Mouse (Mus musculus) liver, postnatal 0 days (tissue): ENCODE results near the gene Hist1h3b. TPM values are rescaled to one million over a fixed set of nuclear protein-coding genes. Genes with fewer than 3 reads are reported as not detected.

ENCODE experiments used
- ATAC-seq: fragments of 200-750 bp; cut with Nextera tagmentation; 2 replicates; pipeline ENCODE4 v1.8.0; 2017; ENCODE audit warnings: mild to moderate bottlenecking, moderate library complexity
- DNase-seq: peaks from one replicate; pipeline ENCODE4 v3.0.0-alpha.2; 2016
- H3K27ac ChIP-seq: fragments of 300-500 bp; sonication (generic); 2 replicates; pipeline ENCODE4 v1.5.1; 2014; ENCODE audit warnings: antibody characterized with exemption, moderate library complexity, mild to moderate bottlenecking, low read depth
- H3K27me3 ChIP-seq: fragments of 300-500 bp; sonication (generic); 2 replicates; pipeline ENCODE4 v1.6.1; 2014; ENCODE audit warnings: low read length, control low read depth, mixed read lengths; ENCODE audit not compliant: insufficient read depth
- H3K36me3 ChIP-seq: fragments of 300-500 bp; sonication (generic); replicated peaks from 2 replicates; pipeline ENCODE4 v1.6.1; 2014; ENCODE audit warnings: mild to moderate bottlenecking, control low read depth, low read length, moderate library complexity, mixed read lengths; ENCODE audit not compliant: insufficient read depth
- H3K4me1 ChIP-seq: fragments of 300-500 bp; sonication (generic); 2 replicates; pipeline ENCODE4 v1.6.1; 2014; ENCODE audit warnings: antibody characterized with exemption, mild to moderate bottlenecking, control low read depth; ENCODE audit not compliant: insufficient read depth
- H3K4me2 ChIP-seq: fragments of 300-500 bp; sonication (generic); 2 replicates; pipeline ENCODE4 v1.6.1; 2014; ENCODE audit warnings: low read depth, mild to moderate bottlenecking, low read length, moderate library complexity, mixed read lengths
- H3K4me3 ChIP-seq: fragments of 300-500 bp; sonication (generic); 2 replicates; pipeline ENCODE4 v1.5.1; 2014; ENCODE audit warnings: low read depth, low read length
- H3K9ac ChIP-seq: fragments of 300-500 bp; sonication (generic); replicated peaks from 2 replicates; pipeline ENCODE4 v1.6.1; 2014; ENCODE audit warnings: mild to moderate bottlenecking, moderate library complexity
- H3K9me3 ChIP-seq: fragments of 300-500 bp; sonication (generic); 2 replicates; pipeline ENCODE4 v1.6.1; 2016; ENCODE audit warnings: mild to moderate bottlenecking, control low read depth, low read length, mixed read lengths
- CTCF ChIP-seq: sonication (generic); IDR thresholded peaks from 2 replicates; pipeline ENCODE4 v1.5.1; 2016; ENCODE audit warnings: antibody characterized with exemption, low read depth
- EP300 ChIP-seq: IDR thresholded peaks from 2 replicates; pipeline ENCODE4 v1.6.1; 2016; ENCODE audit warnings: antibody characterized with exemption, low read depth, mild to moderate bottlenecking
- WGBS: fragments of 180-500 bp; shearing (Covaris S2); extraction: QIAGEN DNeasy Blood & Tissue Kit; methylation state at CpG from one replicate; pipeline ENCODE4 v1.1.7; 2014; ENCODE audit not compliant: insufficient replicate concordance; 5-methylcytosine and 5-hydroxymethylcytosine counted together
- polyA plus RNA-seq: library from polyadenylated mRNA; unstranded; fragments of >200 nt; fragmentation: Nextera tagmentation; extraction: Ambion mirVana; gene quantifications from 2 replicates; pipeline ENCODE4 v1.2.1, GENCODE M21; 2015

Gene Hist1h3b
- polyA plus RNA-seq, 1 experiment from 2014 or later = 16.0 TPM

- Histone ChIP-seq H3K9ac (peak overlapping the region; percentile 56), H3K4me3 (peak overlapping the region; percentile 39), H3K27me3 (no peaks in the 10 kb centered on the region), H3K4me1 (peaks cover 11% of the 10 kb centered on the region), H3K27ac (peak overlapping the region; percentile 92), H3K36me3 (no peaks in the 10 kb centered on the region), H3K4me2 (peak overlapping the region; percentile 75), H3K9me3 (no peaks in the 10 kb centered on the region)
- 1% methylated on average over 12 of the region's 23 CpGs for WGBS
- DNase-seq (peak; percentile 67), ATAC-seq (no peak)
- no peak for TF ChIP-seq CTCF
- no peak; the same call in 1 of the 2 replicates for TF ChIP-seq EP300
These were observed 5.2 kb downstream of the Hist1h3b start for GRCm38 (mm10) chr13:23757211-23757773.

DNA sequence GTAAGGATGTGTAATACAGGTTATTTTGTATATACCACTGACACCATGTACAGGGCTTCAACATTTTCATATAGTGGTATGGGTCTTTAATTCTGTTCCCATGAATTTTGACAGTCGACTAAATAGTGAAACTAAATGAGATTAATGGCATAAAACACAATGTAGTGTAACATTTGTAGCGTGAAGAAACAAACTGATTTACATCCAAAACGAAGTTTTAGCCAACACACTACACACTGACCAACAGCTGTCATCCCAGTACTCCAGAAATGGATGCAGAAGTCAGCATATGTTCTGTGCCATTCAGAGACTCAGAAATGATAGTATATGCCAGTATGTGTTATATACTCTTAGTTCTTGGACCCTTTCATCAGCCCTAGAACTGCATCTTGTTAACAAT is 5.9 kb downstream of the Hist1h3b start:
- H3K9me3 ChIP-seq = no peaks in the 10 kb centered on the region
- peak overlapping the region; percentile 75 for H3K4me2 ChIP-seq
- H3K9ac ChIP-seq = no peak overlapping the region
- ATAC-seq (no peak), DNase-seq (no peak)
- peaks cover 14% of the 10 kb centered on the region for H3K4me1 ChIP-seq
- peak overlapping the region; percentile 92 for H3K27ac ChIP-seq
- no peak overlapping the region for H3K4me3 ChIP-seq
- no peaks in the 10 kb centered on the region for H3K36me3 ChIP-seq
- 47% methylated on average over 3 of the region's 3 CpGs for WGBS
- no peaks in the 10 kb centered on the region for H3K27me3 ChIP-seq
- TF ChIP-seq CTCF = no peak
- no peak for TF ChIP-seq EP300

- H3K4me2 ChIP-seq = peak overlapping the region; percentile 84; the same call in 1 of the 2 replicates
These were observed 7.2 kb downstream of the Hist1h3b start for GRCm38 (mm10) chr13:23759251-23759771.

DNA sequence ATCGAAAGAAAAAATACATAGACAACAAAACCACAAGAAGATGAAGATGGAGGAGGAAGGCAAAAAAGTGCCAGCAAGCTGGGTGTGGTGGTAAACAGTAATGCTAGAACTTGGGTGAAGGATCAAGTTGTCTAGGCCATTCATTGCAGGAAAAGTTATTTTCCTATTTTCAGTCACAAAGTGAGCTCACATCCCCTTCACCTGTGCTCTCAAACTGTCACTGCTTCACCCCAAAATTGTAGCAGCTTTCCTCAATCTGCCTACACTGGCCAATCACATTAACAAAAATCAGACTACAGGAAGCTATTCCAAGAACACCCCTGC is 7.8 kb downstream of the Hist1h3b start:
- Histone ChIP-seq H3K4me2 (peak overlapping the region; percentile 84), H3K27ac (peak overlapping the region; percentile 97), H3K9me3 (no peaks in the 10 kb centered on the region), H3K4me1 (peaks cover 22% of the 10 kb centered on the region), H3K4me3 (no peak overlapping the region; the same call in 1 of the 2 replicates), H3K9ac (peak overlapping the region; percentile 66), H3K36me3 (no peaks in the 10 kb centered on the region), H3K27me3 (no peaks in the 10 kb centered on the region)
- DNase-seq (peak; percentile 48), ATAC-seq (no peak)
- WGBS = 58% methylated on average over 1 of the region's 1 CpGs
- TF ChIP-seq CTCF (no peak), EP300 (no peak)

More at GRCm38 (mm10) chr13:23759251-23759771, 7.2 kb downstream of the Hist1h3b start:
- H3K9ac ChIP-seq = peak overlapping the region; percentile 66; the same call in 1 of the 2 replicates
- 91% methylated on average over 3 of the region's 3 CpGs for WGBS
- H3K27me3 ChIP-seq = no peaks in the 10 kb centered on the region
- TF ChIP-seq EP300 (no peak), CTCF (no peak)
- H3K4me1 ChIP-seq = peaks cover 21% of the 10 kb centered on the region
- H3K9me3 ChIP-seq = no peaks in the 10 kb centered on the region
- peak overlapping the region; percentile 97 for H3K27ac ChIP-seq
- no peaks in the 10 kb centered on the region for H3K36me3 ChIP-seq
- H3K4me3 ChIP-seq = no peak overlapping the region
- DNase-seq (no peak), ATAC-seq (no peak)

DNA sequence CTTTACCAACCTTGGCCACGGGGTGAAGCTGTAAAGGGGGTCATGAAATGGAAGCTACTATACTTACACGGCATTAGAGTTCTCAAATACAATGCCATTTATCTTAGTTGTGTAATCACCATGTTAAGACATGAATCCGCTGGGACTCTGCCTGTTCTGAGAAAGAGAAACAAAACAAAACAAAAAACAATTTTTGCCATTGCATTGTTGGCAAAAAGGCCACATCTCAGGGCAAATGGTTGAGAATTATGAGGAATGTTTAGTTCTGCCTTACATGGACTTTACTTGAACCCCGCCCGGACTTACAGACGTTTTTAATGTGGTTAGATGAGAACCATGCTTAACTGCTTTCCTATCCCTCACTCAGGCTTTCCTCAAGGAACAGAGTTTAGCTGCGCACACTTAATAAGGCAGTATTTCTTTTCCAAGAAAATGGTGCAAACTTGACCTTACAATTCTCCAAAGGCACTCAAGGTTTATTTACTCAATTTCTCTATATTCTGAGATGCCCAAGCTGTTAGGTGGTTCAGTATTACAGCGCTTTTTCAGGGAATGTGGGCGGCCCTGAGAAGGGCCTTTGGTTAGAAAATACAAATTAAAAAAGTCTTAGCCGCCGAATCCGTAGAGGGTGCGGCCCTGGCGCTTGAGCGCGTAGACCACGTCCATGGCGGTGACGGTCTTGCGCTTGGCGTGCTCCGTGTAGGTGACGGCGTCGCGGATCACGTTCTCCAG is 8.3 kb downstream of the Hist1h3b start:
- ATAC-seq (no peak), DNase-seq (peak; percentile 21)
- Histone ChIP-seq H3K4me2 (peak overlapping the region; percentile 84), H3K36me3 (no peaks in the 10 kb centered on the region), H3K9ac (peak overlapping the region; percentile 66), H3K4me1 (peaks cover 24% of the 10 kb centered on the region), H3K4me3 (peak overlapping the region; percentile 59), H3K9me3 (no peaks in the 10 kb centered on the region), H3K27ac (peak overlapping the region; percentile 97), H3K27me3 (no peaks in the 10 kb centered on the region)
- TF ChIP-seq EP300 (no peak), CTCF (peak; percentile 41)
- 2% methylated on average over 17 of the region's 27 CpGs for WGBS
